Mouse (Mus musculus) 3134 (cell line): ENCODE results near the gene Cnr2.

Source experiments
- DNase-seq: peaks from one replicate; pipeline ENCODE4 v3.0.0-alpha.2; 2011; ENCODE audit warnings: low spot score; ENCODE audit not compliant: insufficient read length; ENCODE audit errors: extremely low read depth

The Cnr2 gene

GRCm38 (mm10) chr4:135895071-135895571, at the start of gene Cnr2:
TSS of gene Cnr2 (plus strand) at chr4:135895394.
- no peak for DNase-seq

GRCm38 (mm10) chr4:135847581-135847980, 47.6 kb upstream of the Cnr2 start:
- DNase-seq = no peak

GRCm38 (mm10) chr4:135850411-135851095, 44.6 kb upstream of the Cnr2 start:
- DNase-seq = no peak

GRCm38 (mm10) chr4:135851942-135852341, 43.3 kb upstream of the Cnr2 start:
- DNase-seq = no peak

GRCm38 (mm10) chr4:135853987-135854546, 41.1 kb upstream of the Cnr2 start:
- no peak for DNase-seq

- no peak for DNase-seq
Observed at GRCm38 (mm10) chr4:135854630-135855029, 40.6 kb upstream of the Cnr2 start.

GRCm38 (mm10) chr4:135855080-135855479, 40.1 kb upstream of the Cnr2 start:
- DNase-seq = no peak

GRCm38 (mm10) chr4:135855536-135856222, 39.5 kb upstream of the Cnr2 start, which contains the start of gene Srsf10:
TSS of gene Srsf10 (plus strand) at chr4:135855747.
- peak; percentile 97 for DNase-seq

GRCm38 (mm10) chr4:135856223-135857091, 38.7 kb upstream of the Cnr2 start:
- DNase-seq = peak; percentile 74

GRCm38 (mm10) chr4:135857597-135858186, 37.5 kb upstream of the Cnr2 start:
- DNase-seq = no peak

- no peak for DNase-seq
Observed at GRCm38 (mm10) chr4:135868996-135869395, 26.2 kb upstream of the Cnr2 start.

GRCm38 (mm10) chr4:135870227-135871023, 24.8 kb upstream of the Cnr2 start:
- DNase-seq = no peak

- no peak for DNase-seq
Observed at GRCm38 (mm10) chr4:135872015-135872414, 23.2 kb upstream of the Cnr2 start.

GRCm38 (mm10) chr4:135872589-135873391, 22.4 kb upstream of the Cnr2 start:
- no peak for DNase-seq

- DNase-seq = peak; percentile 93
Observed at GRCm38 (mm10) chr4:135873526-135874202, 21.5 kb upstream of the Cnr2 start, which contains the start of gene Pnrc2. TSS of gene Pnrc2 (minus strand) at chr4:135873850.

GRCm38 (mm10) chr4:135874564-135875535, 20.3 kb upstream of the Cnr2 start:
- no peak for DNase-seq

GRCm38 (mm10) chr4:135875546-135875945, 19.6 kb upstream of the Cnr2 start:
- DNase-seq = no peak
